Mouse (Mus musculus) midbrain, embryonic 12.5 days (tissue): Measurements from ENCODE around the gene Cabp2. TPM values are rescaled to one million over a fixed set of nuclear protein-coding genes. Genes with fewer than 3 reads are reported as not detected.

Source experiments
- ATAC-seq: fragments of 200-750 bp; cut with Nextera tagmentation; 2 replicates; pipeline ENCODE4 v1.8.0; 2017; ENCODE audit warnings: low read depth, moderate TSS enrichment, moderate library complexity; ENCODE audit not compliant: low FRiP score
- H3K27ac ChIP-seq: fragments of 300-500 bp; sonication (generic); replicated peaks from 2 replicates; pipeline ENCODE4 v1.5.1; 2016; ENCODE audit warnings: mild to moderate bottlenecking
- H3K27me3 ChIP-seq: fragments of 300-500 bp; sonication (generic); 2 replicates; pipeline ENCODE4 v1.6.1; 2016; ENCODE audit warnings: mild to moderate bottlenecking
- H3K36me3 ChIP-seq: fragments of 300-500 bp; sonication (generic); 2 replicates; pipeline ENCODE4 v1.6.1; 2016
- H3K4me1 ChIP-seq: fragments of 300-500 bp; sonication (generic); 2 replicates; pipeline ENCODE4 v1.6.1; 2016
- H3K4me2 ChIP-seq: fragments of 300-500 bp; sonication (generic); replicated peaks from 2 replicates; pipeline ENCODE4 v1.6.1; 2016; ENCODE audit warnings: mild to moderate bottlenecking, moderate library complexity
- H3K4me3 ChIP-seq: fragments of 300-500 bp; sonication (generic); 2 replicates; pipeline ENCODE4 v1.5.1; 2016; ENCODE audit warnings: mild to moderate bottlenecking
- H3K9ac ChIP-seq: fragments of 300-500 bp; sonication (generic); replicated peaks from 2 replicates; pipeline ENCODE4 v1.6.1; 2016; ENCODE audit warnings: mild to moderate bottlenecking, moderate library complexity
- H3K9me3 ChIP-seq: fragments of 300-500 bp; sonication (generic); 2 replicates; pipeline ENCODE4 v1.6.1; 2016; ENCODE audit warnings: mild to moderate bottlenecking
- WGBS: fragments of 180-500 bp; shearing (Covaris S2); methylation state at CpG from one replicate; pipeline ENCODE4 v1.1.7; 2016; 5-methylcytosine and 5-hydroxymethylcytosine counted together
- polyA plus RNA-seq: library from polyadenylated mRNA; unstranded; fragments of >200 nt; fragmentation: Nextera tagmentation; extraction: Ambion mirVana; gene quantifications from 2 replicates; pipeline ENCODE4 v1.2.1, GENCODE M21; 2016

Gene Cabp2
- polyA plus RNA-seq, 1 experiment from 2014 or later: not detected

DNA sequence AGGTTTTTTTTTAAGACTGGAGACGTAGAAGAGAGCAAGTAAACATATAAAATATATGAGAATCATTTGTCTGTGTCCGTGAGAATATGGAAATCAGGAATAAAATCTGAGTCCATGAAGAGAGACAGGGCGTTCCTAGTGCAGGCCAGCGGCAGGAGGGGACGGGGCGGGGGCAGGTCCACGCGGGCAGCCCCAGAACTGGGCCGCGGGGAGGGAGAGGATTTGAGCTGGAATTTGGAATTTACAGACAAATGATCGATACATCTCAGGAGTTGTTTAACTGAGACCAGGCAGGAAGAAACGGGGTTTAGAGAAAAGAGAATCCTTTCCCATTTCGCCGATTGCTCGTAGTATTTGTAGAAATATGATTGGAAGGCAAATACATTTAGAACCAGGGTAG, 11.1 kb upstream of the Cabp2 start:
- Histone ChIP-seq H3K4me3 (no peak overlapping the region), H3K9me3 (no peaks in the 10 kb centered on the region), H3K4me2 (no peak overlapping the region), H3K27me3 (no peaks in the 10 kb centered on the region), H3K36me3 (no peaks in the 10 kb centered on the region), H3K27ac (no peak overlapping the region), H3K9ac (no peak overlapping the region), H3K4me1 (no peaks in the 10 kb centered on the region)
- WGBS: 78% methylated on average over 15 of the region's 15 CpGs
- ATAC-seq: no peak

DNA sequence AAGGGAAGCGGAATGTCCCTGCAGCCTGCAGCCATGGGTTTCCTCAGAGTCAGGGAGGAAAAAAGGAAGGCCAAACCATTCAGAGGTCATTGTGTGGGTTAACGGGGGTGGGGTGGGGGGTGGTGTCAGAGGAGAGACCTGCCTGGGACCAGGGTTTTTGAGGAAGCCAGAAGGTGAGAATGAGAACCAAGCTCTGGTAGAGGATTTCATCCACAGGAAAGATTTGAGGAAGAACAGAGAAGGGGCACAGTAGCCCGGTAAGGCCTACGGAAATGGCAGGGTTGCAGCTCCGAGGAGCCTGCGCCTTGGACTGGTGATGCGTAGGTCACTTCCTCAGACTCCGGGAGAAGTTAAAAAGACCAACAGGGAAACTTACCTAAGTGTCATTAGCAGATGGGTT, 10.6 kb upstream of the Cabp2 start:
- no peak for ATAC-seq
- Histone ChIP-seq H3K27me3 (no peaks in the 10 kb centered on the region), H3K36me3 (no peaks in the 10 kb centered on the region), H3K9ac (no peak overlapping the region), H3K9me3 (no peaks in the 10 kb centered on the region), H3K27ac (no peak overlapping the region), H3K4me3 (no peak overlapping the region), H3K4me2 (no peak overlapping the region), H3K4me1 (no peaks in the 10 kb centered on the region)
- 87% methylated on average over 8 of the region's 8 CpGs for WGBS

DNA sequence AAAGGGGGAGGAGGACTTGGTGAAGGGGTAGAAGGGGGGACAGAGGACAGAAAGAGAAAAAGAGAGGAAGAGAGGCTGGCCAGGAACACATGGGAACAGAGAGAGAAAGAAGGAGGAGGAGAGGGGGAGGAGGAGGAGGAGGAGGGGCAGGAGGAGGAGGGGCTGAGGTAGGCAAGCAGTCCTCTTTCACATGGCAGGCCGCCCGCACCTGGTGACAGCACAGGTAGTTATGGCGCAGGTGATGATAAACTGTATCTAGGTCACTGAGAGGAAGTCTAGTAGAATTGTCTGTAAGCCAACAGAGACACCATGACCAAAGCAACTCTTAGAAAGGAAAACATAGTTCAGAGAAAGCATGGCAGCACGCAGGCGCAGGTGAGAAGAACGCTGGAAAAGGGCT, 10.0 kb upstream of the Cabp2 start:
- ATAC-seq: no peak
- Histone ChIP-seq H3K4me2 (no peak overlapping the region), H3K4me1 (no peaks in the 10 kb centered on the region), H3K36me3 (no peaks in the 10 kb centered on the region), H3K4me3 (no peak overlapping the region), H3K27ac (no peak overlapping the region), H3K9ac (no peak overlapping the region), H3K9me3 (no peaks in the 10 kb centered on the region), H3K27me3 (no peaks in the 10 kb centered on the region)
- 92% methylated on average over 6 of the region's 6 CpGs for WGBS

DNA sequence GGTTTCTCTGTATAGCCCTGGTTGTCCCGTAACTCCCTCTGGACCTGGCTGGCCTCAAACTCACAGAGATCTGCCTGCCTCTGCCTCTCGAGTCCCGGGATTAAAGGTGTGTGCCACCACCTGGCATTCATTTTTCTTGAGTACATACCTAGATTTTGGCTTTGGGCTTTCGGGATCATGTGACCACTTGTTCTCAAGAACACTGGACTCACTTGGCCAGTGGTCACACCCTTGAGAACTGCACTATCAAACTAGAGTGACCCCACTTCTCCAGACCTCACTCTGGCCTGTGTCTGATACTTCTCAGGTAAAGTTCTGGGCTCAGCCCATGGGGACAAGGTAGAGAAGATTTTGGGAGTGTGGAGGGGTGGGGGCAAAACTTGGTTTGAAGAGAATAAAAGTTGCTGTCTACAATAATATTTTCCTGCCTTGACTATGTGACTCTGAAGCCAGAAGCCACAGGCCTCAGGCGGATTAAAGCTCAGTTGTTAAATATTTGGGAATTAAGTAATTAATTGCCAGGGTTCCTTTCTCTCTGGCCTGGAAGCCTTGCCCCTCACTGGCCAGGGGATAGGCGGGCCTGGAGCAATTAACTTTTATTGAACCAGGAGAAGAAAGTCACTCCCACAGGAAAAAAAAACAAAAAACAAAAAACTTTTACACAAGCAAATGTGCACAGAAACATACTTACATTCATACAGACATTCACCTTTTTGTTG, 8.5 kb upstream of the Cabp2 start:
- Histone ChIP-seq H3K27me3 (no peaks in the 10 kb centered on the region), H3K4me2 (no peak overlapping the region), H3K9me3 (no peaks in the 10 kb centered on the region), H3K9ac (no peak overlapping the region), H3K4me3 (no peak overlapping the region), H3K27ac (no peak overlapping the region), H3K4me1 (no peaks in the 10 kb centered on the region), H3K36me3 (no peaks in the 10 kb centered on the region)
- WGBS: 86% methylated on average over 6 of the region's 6 CpGs
- no peak for ATAC-seq

DNA sequence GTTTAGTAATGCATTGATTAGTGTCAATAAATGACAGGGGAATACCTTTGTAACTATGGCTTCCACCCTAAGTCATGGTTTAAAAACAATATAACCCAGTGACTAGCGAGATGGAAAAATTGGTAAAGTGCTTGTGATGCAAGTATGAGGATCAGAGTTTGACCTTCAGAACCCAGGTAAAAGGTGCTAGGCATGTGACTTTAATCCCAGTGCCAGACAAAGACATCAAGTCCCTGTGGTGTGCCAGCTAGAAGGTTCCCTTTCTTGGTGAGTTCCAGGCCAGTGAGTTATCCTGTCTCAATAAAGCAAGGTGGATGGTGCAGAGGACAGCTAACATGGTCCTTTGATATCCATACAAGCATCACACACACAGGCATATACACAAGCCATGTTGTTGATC, 5.8 kb upstream of the Cabp2 start:
- Histone ChIP-seq H3K9ac (no peak overlapping the region), H3K4me2 (no peak overlapping the region), H3K9me3 (no peaks in the 10 kb centered on the region), H3K27ac (no peak overlapping the region), H3K36me3 (no peaks in the 10 kb centered on the region), H3K27me3 (0 out of 2 replicates have a peak, but pooled peaks cover 2% of the 10 kb centered on the region), H3K4me1 (no peaks in the 10 kb centered on the region), H3K4me3 (no peak overlapping the region)
- no peak for ATAC-seq
- WGBS: 69% methylated on average over 1 of the region's 1 CpGs

DNA sequence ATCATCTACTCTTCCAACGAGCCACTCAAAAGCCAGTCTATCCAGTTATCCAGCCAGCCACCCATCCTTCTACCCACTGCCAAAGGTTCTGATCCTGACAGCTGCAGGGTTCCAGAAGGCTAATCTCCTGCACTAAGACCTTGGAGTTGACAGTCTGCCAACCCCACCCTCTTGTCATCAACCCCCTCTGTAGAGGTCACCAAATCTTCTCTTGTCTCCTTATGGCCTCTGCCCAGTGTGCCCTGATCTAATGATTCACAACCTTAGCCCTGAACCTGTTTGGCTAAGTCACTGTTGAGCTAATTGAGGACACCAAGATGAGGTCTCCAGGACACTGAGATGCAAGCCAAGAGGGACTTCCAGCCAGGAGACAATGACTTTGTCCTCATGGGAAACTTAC, 1.8 kb upstream of the Cabp2 start:
- Histone ChIP-seq H3K27ac (no peak overlapping the region), H3K36me3 (no peaks in the 10 kb centered on the region), H3K27me3 (peaks cover 16% of the 10 kb centered on the region; the same call in 1 of the 2 replicates), H3K9ac (no peak overlapping the region), H3K4me1 (no peaks in the 10 kb centered on the region), H3K4me2 (no peak overlapping the region), H3K4me3 (no peak overlapping the region), H3K9me3 (no peaks in the 10 kb centered on the region)
- no peak for ATAC-seq
- 77% methylated on average over 1 of the region's 1 CpGs for WGBS

DNA sequence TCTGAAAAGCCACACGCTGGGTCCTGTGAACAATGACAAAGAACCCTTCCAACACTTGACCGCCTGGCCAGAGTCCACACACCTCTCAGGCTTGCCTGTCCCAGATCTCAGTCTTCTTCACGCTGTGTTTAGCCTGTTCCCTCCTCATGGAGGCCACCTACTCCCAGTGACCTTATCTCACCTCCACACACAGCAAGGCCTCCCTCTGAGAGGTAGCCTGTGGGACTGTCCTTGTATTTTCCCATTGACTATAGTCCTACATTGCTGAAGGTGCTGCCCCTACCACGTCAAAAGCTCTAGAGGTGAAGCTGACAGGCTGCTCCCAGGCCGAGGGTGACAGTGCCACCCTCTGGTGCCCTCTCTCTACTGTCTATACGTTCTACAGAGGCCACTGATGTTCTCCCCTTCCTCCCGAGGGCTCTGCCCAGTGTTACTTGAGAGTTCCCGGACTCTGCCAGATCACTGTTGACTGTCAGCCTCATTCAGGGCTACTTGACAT, 818 bp upstream of the Cabp2 start:
- H3K27me3 ChIP-seq: peaks cover 16% of the 10 kb centered on the region; the same call in 1 of the 2 replicates
- H3K9ac ChIP-seq: no peak overlapping the region
- no peak overlapping the region for H3K4me3 ChIP-seq
- H3K9me3 ChIP-seq: no peaks in the 10 kb centered on the region
- H3K4me1 ChIP-seq: no peaks in the 10 kb centered on the region
- no peak for ATAC-seq
- H3K4me2 ChIP-seq: no peak overlapping the region
- WGBS: 71% methylated on average over 8 of the region's 8 CpGs
- no peak overlapping the region for H3K27ac ChIP-seq
- H3K36me3 ChIP-seq: no peaks in the 10 kb centered on the region

DNA sequence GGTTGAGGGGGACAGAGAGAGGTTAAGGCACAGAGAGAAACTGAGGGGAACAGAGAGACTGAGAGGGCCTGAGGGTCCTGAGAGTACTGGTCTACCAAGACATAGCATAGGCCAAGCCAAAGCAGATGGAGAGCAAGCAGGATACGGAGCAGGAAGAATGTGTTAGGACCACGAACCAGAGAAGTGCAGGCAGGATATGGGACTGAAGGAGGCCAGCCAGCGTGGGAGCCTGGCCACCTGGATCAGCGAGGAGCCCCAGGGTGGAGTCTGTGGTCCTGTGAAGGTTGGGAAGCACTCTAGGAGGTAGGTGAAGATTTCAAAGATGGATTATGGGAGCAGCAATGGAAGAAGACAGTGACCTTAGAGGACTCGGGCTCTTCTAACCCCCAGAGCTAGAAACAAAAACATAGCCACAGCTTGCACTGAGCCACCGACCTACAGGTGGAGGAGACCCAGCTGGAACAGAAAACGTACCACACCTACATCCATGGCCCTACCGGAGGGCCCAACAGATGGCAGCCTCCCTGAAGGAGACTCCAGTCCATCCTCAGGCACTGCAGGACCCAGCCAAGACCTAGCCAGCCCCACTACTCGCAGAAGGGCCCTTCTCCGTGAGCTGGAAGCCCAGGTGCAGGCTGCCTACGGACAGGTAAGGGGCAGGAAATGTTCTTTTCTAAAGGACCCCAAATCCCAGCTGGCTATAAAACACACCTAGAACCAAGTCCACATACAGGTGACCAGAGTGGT, 1.0 kb downstream of the Cabp2 start:
- H3K4me2 ChIP-seq: no peak overlapping the region
- H3K4me1 ChIP-seq: no peaks in the 10 kb centered on the region
- no peak overlapping the region for H3K4me3 ChIP-seq
- ATAC-seq: no peak
- no peaks in the 10 kb centered on the region for H3K9me3 ChIP-seq
- H3K27ac ChIP-seq: no peak overlapping the region
- WGBS: 82% methylated on average over 11 of the region's 11 CpGs
- no peaks in the 10 kb centered on the region for H3K36me3 ChIP-seq
- peaks cover 16% of the 10 kb centered on the region; the same call in 1 of the 2 replicates for H3K27me3 ChIP-seq
- no peak overlapping the region for H3K9ac ChIP-seq

DNA sequence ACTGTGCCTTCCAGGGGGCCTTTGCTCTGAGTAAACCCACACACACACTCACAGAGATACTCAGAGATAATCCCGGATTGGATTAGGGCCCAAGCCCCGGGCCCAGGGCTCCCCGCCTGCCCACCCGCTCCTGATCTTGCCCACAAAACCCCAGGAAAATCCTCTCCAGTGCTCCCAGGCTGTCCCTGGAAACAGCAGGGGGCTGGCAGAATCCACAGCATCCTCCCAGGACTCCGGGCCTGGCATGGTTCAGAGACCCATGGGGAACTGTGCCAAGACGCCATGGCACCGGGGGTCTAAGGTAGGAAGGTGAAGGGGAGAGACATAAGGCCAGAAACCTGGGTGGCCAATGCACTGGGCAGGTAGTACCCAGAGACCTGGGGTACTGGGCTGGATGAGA, 1.9 kb downstream of the Cabp2 start:
- no peaks in the 10 kb centered on the region for H3K36me3 ChIP-seq
- H3K4me1 ChIP-seq: no peaks in the 10 kb centered on the region
- no peak overlapping the region for H3K9ac ChIP-seq
- H3K27me3 ChIP-seq: peaks cover 16% of the 10 kb centered on the region; the same call in 1 of the 2 replicates
- WGBS: 72% methylated on average over 7 of the region's 7 CpGs
- no peak overlapping the region for H3K4me3 ChIP-seq
- no peak overlapping the region for H3K4me2 ChIP-seq
- H3K27ac ChIP-seq: no peak overlapping the region
- H3K9me3 ChIP-seq: no peaks in the 10 kb centered on the region
- ATAC-seq: no peak

DNA sequence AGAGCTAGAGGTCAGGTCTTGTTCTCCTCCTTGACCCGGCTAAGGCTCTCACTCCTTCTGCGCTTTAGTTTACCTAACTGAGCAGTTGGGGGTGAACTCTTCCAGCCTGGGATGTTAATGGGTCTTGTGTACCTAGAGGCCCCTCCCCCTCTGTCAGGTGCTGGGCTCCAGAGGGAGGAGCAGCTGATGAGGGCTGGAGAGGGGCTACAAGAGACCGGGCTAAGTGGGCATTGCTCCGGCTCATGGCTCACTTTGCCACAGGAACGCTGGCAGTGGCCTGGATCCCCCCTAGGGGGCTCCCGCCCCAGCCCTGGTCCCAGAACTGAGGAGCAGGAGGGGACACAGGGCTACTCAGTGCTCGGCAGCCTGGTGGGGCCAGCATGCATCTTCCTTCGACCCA, 2.4 kb downstream of the Cabp2 start:
- 35% methylated on average over 7 of the region's 8 CpGs for WGBS
- Histone ChIP-seq H3K27ac (no peak overlapping the region), H3K9ac (no peak overlapping the region), H3K9me3 (no peaks in the 10 kb centered on the region), H3K4me1 (no peaks in the 10 kb centered on the region), H3K4me2 (no peak overlapping the region), H3K4me3 (no peak overlapping the region), H3K27me3 (peaks cover 16% of the 10 kb centered on the region; the same call in 1 of the 2 replicates), H3K36me3 (no peaks in the 10 kb centered on the region)
- ATAC-seq: no peak

DNA sequence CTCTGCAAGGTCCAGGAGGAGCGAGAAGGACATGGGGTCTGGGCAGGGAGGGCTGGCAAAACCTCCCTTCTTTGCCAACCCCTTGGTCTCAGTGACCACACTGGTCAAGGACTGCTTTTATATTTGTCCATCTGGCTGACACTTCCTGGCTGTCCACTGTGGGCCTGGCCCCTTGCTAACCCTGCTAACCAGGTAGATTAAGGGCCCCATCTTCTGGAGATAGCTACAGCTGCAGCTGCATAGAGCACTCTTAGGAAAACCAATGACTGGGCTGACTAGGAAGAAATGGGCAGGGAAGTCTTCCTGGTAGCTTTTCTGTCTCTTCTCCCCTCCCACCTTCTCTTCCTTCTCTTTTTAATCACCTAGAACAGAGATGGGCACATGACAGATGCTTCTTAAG, 3.6 kb downstream of the Cabp2 start:
- no peak overlapping the region for H3K9ac ChIP-seq
- H3K27me3 ChIP-seq: peaks cover 20% of the 10 kb centered on the region; the same call in 1 of the 2 replicates
- WGBS: 93% methylated on average over 1 of the region's 1 CpGs
- H3K36me3 ChIP-seq: no peaks in the 10 kb centered on the region
- H3K4me1 ChIP-seq: no peaks in the 10 kb centered on the region
- H3K4me2 ChIP-seq: no peak overlapping the region
- no peaks in the 10 kb centered on the region for H3K9me3 ChIP-seq
- no peak for ATAC-seq
- no peak overlapping the region for H3K4me3 ChIP-seq
- no peak overlapping the region for H3K27ac ChIP-seq

DNA sequence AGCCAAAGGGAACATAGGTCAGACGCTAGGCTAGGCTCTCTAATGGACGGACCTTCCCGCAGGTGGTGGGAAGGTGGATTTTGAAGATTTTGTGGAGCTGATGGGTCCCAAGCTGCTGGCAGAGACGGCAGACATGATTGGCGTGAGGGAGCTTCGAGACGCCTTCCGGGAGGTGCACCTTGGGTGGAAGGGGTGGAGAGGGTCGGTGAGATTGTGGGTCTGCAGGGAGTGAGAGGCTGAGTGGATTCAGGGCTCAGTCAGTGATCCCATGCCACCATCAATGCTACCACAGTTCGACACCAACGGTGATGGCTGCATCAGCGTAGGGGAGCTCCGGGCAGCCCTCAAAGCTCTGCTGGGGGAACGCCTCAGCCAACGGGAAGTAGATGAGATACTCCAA, 4.8 kb downstream of the Cabp2 start:
- H3K9ac ChIP-seq: no peak overlapping the region
- no peaks in the 10 kb centered on the region for H3K4me1 ChIP-seq
- H3K4me3 ChIP-seq: no peak overlapping the region
- 92% methylated on average over 15 of the region's 15 CpGs for WGBS
- no peak overlapping the region for H3K27ac ChIP-seq
- no peak overlapping the region for H3K4me2 ChIP-seq
- H3K27me3 ChIP-seq: peaks cover 21% of the 10 kb centered on the region; the same call in 1 of the 2 replicates
- ATAC-seq: no peak
- no peaks in the 10 kb centered on the region for H3K36me3 ChIP-seq
- H3K9me3 ChIP-seq: no peaks in the 10 kb centered on the region
